Mouse (Mus musculus) NIH3T3 (cell line): ENCODE data around the gene Mxi1.

Experiments used
- DNase-seq: peaks from one replicate; pipeline ENCODE4 v3.0.0-alpha.2; 2012; ENCODE audit warnings: low read depth

Gene Mxi1

DNA sequence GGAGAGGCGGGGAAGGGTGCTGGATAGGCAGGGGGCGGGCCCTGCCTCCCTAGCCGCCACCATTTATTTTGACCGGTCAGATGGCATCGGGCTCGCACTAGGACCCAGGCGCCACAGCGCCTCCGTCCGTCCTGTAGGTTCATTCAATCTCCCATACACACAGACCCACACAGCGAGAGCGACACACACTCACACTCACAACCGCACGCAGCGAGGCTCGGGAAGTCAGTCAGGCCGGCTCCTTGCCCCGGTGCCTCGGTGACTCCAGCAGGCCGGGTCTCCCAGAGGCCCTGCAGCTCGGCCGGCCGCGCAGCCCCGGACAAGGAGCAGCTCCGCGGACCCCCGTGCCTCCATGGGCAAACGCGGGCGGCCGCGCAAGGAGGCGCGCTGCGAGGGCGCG lies at the start of gene Mxi1:
Gene Mxi1 (plus strand): TSS at position 171 of the 400 bp plus-strand sequence.
- peak; percentile 92 for DNase-seq

DNA sequence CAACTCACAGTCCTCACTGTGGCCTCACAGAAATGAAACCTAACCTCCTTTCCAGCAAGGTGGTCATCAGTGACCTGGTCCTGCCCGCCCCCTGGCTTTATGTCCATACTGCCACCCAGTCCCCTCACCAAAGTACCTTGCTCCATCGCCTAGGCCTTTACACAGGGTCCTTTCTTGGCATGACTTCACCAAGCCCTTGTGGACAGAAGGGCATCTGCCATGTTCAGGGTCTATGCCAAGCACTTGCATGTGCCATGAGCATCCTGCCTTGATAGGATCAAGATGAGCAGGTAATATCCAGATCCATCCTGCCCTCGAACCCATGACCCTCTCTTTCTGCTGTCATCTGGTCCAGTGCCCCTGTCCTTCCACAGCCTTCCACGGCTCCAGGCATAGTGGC lies 49.5 kb upstream of the Mxi1 start:
- no peak for DNase-seq

DNA sequence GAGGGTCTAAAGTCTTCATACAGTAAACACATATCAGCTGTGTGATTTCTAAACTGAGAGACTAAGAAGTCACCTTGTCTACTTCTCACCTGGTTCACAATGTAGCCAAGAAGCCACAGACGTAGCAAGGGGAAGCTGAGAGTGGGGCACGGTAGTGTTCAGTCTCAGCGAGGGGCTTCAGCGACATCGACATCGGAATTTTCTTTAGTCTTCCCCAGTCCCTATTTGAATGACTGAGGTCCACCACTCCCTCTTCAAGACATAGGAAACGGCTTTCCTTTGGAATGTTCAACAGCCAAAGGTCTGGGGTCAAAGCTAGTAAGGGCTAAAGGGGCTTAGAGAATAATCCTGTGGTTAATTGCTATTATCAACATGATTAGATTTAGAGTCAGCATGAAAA lies 48.3 kb upstream of the Mxi1 start:
- DNase-seq: no peak

DNA sequence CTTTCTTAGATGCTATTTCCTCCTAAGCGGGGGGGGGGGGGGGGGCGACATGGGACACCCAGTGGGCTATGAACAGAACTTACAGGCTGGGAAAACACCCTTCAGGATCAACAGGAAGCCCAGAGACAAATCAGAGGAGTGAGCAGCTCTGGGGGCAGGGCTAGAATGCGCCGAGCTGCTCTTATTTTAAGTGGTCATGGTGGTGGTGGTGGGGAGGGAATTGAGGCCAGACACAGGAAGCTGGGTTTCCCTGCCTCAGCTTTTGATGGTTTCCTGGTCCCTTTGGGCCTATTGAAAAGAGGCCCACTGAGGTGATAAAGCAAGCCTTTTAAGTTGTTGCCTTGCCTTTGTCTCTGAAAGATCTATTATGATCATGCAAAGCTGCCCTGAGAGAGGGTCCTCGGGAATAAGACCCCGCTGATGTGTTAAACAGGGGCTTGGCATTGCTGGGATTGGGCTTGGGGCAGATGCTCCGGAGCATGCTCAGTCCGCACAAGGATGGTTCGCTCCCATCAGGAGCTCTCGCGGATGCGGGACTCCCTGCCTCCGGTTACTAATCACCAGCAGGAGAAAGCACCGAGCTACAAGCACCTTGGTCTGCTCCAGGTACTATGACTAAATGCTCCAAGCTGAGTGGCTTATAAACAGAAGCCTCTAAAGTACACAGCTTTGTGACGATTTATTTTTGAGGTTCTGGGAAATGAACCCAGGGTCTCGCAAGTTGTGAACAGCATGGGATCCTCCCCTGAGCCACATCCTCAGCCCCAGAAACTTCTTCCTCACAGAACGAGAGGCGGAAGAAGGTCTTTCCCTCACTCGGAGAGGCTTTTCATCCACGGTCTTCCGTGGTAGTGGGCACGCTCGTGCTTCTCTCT lies 46.2 kb upstream of the Mxi1 start:
- no peak for DNase-seq

DNA sequence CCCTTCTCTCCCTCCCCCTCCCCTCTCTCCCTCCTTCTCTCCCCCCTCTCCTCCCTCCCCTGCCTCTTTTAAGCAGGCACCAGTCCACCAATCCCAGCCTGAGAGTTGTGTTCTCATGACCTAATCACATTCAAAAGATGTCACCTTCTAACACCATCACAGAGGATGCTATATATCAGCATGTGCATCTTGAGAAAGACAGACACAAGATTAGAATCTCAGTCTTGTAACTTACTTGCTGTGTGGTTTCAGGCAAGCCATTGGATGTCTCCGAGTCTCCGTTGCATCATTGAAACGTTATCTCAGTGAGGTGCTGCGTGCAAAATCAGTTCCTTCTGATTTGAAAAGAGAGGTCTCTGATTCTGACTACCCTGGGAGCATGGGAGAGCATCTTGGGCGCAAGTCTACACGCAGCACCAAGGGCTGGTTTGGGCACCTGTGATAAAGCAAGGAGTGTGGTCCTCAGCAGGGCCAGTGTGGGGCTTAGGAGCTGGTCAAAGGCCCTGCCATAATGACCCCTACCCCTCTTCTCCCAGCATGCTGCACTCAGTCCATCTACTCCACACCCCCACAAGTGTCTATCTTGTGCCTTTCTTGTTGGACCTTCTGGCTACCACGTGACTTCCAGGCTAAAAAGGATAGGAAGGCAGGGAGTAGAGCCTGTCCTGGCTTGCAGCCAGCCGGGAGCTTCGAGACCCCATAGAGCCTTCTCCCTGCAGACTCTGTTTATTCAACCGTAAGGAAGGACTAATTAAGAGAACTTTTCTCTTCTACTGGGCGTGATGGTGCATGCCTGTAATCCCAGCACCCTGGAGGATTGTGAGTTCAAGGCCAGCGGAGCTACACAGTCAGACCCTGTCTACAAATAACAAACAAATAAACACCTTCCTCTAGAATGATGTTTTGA lies 45.2 kb upstream of the Mxi1 start:
- no peak for DNase-seq

DNA sequence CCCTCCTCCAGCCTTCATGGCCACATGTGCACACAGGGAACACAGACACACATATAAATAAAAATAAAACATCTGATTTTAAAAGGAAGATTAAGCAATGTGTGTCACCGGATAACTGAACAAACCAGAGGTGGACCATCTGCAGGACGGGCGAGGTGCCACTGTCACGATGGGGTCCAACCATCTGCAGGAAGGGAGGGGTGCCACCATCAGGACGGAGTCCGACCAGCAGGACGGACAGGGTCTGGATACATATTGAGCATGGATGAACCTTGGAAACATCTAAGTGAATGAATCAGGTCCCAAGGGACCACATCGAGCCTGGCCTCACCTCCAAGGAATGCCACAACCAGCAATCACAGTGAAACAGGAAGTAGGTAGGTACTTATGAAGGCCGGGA lies 43.0 kb upstream of the Mxi1 start:
- DNase-seq: peak; percentile 36

DNA sequence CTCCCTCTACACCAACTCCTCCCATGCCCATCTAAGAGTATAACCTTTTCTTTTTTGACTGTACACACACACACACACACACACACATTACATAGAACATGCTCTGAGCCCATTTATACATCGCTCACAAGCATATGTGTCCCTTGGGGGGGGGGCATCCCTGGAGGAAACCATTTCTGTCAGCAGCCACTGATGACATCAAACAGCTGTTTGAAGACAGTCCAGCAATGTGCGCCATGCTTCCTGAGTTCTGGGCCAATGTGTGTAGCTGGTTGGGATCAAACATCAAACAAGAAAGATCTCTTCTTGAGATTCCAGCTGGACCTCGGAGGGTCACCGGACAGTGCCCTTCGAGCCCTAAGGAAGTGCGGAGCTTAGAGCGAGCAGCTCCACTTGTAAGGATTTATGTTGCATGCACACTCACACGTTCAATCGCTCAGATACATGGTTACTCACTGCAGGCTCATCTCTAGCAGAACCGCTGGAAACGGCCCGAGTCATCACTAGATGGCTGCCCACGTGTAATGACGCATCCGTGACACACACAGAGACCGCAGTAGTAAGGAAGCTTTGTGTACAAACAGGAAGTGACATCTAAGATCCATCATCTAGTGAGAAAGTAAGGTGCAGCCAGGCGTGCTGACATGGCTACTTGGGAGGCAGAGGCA lies 37.1 kb upstream of the Mxi1 start:
- DNase-seq: peak; percentile 81

DNA sequence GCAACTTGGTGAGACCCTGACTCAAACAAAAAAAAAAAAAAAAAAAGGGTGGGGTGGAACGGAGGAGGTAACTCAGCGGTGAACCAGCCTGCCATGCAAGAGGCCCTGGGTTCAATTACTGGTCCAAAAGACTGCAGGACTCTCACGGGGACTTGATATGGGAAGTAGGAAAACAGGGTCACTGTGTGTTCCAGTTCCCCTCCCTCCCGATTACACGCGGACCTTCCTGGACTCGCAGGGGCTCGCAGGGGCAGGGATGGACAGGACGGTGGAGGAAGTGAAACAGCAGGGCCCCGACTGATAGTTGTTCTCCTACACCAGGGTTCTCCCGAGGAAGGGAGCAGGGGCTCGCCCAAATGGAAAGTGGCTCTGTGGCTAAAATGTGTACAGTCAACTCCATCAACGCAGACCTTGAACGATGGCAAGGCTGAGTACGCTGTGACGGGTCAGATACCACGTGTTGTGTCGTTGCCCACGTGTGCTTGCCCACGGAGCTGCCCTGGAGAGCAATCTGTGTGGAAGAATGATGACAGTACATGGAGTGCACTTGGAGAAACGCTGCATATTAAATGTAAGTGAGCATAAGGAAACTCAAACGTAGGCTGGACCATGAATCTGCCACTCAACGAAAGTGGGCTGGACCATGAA lies 36.4 kb upstream of the Mxi1 start:
- no peak for DNase-seq

DNA sequence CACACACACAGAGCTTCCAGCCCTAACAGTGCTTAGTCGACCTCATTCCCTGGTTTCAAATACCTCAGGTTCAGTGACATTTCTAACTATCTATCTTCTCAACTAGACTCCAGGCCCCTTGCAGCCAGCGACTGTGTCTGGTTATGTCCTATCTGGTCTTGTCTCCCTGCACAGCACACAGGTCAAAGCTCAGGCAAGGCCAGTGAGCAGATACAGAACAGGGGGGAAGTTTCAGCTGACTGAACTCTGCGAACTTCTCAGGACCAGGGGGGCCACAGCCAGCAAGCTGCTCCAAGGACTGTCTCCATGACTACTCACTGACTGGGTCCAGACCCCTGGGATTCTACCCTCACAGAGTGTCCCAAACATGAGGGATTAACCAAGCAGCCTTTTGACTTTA lies 35.1 kb upstream of the Mxi1 start:
- no peak for DNase-seq

DNA sequence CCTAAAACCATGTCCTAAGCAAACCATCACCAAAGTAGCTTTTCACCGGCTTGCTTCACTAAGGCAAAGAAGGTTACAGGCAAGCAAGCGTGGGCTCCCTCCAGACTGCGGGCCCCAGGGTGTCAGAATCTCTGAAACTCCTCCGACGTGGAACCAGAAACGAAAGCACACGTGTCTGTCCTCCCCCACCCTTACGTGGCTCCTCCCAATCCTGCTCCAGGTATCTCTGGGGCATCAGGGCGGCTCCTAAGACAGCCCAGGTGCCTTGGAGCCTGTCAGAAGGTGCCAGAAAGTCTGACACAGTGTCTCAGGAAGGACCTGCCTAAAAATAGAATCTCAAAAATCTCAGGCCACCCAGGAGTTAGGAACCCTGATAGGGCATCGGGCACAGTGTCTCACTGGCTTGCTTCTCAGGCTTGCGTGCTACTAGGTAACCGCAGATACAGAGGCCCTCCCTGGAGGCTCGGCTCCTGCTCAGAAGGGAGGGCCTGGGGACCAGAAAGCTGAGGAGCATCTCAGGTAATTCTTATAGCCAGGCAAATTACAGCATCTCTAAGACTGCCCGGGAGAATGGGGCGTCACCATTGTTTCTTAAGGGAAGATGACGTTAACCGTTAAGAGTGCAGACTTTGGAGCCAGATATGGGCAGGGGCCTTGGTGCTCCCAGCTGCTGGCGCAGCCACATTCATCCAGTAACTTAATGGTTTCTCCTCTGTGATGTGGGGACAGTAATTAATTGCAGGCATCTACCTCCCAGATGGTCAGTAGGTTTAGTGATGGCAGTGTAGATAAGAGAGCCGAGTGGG lies 33.2 kb upstream of the Mxi1 start:
- no peak for DNase-seq

DNA sequence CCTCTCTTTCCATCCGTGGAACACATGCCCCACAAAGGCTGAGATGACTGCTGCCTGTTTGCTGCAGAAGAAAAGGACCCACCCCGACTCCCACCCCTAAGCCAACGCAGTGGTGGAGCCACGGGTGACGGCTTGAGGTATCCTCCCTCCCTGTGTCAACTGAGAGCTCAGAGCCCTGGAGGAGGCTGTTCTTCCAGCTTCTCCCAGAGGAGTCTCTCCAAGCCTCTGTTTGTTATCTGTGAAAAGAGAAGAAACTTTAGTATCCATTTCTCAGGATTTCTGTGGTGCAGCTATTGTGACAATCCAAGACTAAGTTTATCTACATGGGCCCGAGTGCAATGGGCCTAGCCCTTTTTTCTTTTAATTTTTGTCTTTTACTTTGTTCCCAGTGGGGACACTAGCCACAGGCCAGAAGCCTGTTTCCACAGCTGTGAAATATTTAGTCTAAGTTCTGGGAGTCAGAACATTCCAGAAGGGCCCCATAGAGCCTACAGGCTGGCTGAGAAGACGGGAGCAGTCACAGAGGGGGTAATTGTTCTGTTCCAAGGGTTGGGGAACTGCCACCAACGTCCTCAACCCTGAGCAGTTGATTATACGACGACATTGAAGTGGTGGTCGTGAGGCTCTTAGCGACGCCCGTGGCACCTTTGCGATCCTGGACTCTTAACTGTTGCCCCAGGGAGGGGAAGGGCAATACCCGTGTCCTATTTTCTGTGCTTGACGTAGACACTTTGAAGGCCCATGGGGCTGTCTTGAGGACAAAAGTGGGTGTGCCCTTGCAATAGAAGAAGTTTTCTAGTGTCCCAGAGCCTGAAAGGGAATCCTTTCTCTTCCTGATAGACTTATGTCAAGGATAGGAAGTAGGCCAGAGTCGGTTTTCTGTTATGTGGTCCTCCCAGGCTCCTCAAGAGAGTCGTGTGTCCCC lies 31.6 kb upstream of the Mxi1 start:
- no peak for DNase-seq

DNA sequence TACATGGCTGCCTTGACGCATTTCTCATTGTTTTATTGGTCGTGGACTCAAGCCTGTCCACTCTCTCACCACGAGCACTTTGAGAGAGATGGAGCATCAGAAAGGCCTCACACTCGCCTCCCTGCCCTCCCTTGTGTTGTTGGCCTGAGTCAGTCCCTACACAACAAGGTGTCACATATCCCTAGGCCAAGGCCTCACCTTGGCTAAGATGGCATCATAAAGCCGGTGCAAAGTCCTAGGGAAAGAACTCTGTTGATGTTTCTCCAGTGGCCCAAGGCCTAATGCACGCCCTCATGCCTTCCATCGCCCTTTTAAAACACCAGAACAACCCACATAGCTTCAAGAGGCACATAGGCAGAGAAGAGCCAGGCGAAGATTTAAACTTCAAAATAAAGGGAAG lies 30.1 kb upstream of the Mxi1 start:
- DNase-seq: no peak

DNA sequence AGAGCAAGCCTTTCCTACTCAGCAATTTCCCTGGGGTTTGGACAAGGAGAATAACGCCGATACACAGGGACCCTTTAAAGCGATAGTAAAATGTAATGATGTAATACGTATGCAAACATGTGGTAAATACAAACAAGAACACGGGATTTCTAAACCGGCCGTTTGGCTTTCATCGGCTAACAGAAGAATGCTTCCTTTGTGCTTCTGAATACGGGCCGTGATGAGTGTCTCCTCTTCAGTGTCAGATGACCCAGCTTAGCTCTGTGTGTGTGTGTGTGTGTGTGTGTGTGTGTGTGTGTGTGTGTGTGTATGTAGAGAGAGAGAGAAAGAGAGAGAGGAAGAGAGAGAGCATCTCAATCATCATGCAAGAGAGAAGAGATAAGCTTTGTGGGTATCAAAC lies 27.7 kb upstream of the Mxi1 start:
- no peak for DNase-seq

DNA sequence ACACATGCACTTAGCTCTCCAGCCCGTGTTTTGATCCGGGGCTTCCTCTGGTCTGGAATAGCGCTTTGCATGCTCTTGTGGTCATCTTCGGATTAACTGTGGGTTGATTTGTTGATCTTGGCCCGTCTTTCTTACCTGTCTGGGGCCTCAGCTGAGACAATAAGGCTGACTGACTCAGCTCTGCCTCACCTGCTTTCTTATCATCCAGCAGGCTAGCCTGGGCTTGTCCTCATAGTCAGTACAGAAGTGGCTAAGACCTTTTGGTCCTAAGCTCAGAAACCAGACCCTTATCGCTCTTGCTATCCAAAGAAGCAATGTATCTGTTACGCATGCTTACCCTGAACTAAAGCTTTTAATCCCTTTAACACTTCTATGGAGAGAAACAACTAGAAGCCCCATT lies 26.6 kb upstream of the Mxi1 start:
- DNase-seq: no peak

DNA sequence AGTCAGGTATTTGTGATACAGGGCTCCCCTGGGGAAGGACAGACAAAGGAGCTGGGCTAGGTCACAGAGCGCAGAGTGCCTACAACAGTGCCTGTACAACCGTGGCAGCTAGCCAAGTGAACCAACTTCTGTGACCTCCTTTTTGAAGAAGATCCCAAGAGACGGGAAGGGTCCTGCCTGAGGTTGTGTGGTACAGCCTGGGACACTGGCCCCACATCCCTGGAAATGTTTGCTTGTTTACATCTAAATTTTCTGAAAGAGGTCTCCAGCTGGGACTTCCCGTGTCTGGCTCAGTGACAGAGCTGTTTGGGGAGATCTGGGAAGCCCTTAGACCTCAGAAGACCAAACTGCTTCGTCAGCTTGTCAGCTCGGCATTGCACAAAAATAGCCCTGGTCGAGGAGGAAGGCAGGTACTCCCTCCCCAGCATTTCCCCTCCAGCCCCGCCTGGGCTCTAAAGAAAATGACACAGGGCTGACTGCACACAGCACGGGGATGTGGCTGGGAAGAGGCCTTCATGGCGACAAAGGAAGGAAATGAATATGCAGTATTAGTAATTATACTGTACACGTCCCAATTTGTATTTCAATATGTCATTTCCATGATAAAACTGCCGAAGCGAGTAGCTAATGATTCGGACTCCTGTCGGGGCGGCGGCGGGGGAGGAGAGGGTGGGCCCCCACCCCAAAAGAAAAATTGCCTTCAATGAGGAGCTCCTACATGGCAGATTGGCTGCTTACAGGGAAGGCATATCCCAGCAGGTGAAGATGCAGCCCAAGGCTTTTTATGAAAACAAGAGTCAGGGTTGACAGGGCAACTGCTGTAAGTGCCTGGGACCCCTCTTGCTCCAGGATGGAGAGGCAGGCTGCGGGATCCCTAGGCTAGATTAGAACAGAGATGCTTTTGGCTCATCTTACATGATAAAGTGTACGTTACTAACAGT lies 25.8 kb upstream of the Mxi1 start:
- DNase-seq: no peak

DNA sequence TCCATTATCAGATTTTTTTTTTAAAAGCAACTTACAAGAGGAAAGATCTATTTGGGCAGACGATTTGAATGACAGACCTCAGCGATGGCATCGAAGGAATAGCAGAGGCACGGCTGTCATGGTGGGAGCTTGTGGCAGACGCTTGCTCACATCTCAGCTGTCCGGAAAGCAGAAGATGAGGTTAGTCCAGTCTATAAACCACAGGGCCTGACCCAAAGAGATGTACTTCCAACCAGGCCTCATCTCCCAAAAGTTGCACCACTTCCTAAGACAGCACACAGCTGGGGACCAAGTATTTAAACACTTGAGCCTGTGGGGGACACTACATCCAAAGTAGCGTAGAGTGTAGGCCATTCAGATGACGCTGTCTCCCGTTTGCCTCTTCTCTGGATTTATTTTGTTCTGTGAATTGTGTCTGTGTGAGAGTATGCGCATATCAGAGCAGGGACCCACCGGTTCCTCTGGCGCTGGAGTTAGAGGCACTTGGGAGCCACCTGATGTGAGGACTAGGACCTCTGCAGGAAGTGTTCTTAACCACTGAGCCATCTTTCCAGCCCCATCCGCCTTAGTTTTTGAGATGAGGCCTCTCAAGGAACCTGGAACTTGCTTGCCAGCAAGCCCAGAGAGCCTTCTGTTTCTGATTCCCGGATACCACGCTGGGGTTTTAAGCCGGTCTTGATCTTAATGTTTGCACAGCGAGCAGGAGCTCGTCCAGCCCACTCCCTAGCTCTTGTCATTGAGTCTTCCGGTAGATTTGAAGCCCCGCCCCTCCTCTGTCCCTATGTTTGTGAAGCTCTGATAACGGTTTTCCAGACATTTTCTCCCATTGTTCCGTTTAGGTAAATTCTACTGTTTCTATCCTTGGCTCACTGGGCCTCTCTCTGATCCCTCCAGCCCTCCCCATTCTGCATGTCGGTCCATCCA lies 13.7 kb upstream of the Mxi1 start:
- no peak for DNase-seq

DNA sequence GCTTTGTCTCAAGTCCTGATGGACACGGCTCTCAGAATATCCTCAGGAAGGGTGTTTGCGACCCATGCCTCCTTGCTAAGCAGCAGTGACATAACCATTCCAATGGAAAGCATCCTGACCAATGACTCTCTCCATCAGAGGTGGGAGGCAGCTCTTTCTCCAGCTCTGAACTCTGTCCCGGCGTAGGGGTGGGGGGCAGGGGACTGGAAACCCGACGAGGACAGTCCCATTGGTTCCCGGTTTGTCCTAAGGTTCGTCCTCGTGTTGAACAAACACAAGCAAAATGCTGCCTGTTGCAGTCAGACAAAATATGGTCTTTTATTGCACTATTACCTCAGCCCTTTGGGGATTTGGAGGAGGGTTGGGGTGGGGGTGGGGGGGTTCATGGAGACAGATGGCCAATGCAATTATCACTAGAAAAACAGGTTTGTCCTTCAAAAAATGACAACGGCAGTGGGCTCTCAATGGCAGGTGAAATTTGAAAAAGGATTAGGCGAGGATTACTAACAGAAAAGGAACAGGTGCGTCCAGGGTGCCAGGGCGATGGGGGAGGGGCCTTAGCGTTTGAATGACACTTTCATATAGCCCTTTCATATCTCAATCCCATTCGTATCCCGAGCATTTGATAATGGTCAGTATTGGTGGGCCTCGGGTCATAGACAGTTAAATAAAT lies 11.0 kb upstream of the Mxi1 start:
- no peak for DNase-seq
